Mouse (Mus musculus): Measurements from ENCODE around the gene Ephb1.

The Ephb1 gene

DNA sequence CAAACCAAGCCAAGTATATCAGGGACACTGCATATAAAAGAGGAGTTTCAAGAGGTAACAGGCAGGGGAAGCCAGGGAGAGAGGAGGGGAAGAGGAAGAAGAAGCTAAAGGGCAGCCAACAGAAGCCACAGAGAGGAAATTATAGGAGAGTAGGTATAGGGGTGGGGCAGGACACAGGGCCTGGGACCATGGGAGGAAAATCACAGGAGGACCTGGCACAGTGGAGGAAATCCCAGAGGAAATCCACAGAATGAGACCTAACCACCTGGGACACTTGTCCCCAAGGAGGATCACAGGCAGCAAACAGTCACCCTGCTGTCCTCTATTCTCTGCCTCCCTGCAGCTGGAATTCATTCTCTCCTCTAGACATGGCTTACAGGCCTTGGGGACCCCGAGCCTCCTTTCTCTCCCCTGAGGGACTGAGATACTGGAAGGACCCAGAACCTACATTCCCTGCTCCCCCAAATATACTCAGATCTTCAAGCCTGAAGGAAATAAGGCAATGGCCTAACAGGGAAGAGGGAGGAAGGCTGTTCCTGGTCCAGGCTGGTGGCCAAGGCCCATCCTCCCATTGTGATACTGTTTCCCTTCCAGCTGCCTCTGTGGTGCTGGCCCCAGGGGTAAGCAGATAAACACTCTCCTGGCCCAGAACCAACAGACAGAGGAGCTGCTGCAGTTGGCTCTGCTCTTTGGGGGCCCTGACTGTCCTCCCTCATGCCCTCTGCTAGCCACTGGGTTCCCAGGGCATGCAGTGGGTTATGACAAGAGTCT, 47.7 kb downstream of the Ephb1 start:
- no peak for DNase-seq (ENCODE audit: low spot score in 2 of 2)

DNA sequence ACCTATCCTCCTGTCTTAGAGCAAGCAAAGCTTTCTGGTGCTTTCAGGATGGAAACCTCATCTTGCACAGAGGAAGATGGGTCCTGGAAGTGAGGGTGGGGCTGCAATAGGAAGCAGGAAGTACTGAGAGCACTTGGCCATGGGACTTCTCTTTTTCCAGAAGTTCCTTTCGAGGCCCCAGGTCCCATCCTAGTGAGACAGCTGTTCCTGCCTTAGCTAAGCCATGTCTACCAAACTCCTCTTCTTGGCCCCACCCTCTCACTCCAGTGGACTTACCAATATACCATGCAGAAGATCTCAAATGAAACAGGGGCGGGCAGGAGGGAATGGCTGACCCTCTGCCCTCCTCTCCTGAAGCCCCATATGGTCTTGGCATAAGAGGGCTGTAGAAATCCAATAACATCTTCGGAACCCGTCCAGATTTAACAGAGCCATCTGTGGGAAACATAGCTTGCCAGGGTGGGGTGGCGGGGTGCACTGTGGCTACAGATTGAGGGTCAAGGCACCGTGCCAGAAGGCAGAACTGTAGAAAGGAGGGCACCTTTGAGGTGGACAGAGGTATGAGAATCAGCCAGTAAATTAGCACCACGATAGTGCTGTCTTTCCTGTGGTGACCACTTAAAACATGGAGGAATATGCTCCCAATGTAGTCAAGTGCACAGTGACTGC, 48.9 kb downstream of the Ephb1 start:
- DNase-seq (ENCODE audit: low spot score in 2 of 2) = no peak

DNA sequence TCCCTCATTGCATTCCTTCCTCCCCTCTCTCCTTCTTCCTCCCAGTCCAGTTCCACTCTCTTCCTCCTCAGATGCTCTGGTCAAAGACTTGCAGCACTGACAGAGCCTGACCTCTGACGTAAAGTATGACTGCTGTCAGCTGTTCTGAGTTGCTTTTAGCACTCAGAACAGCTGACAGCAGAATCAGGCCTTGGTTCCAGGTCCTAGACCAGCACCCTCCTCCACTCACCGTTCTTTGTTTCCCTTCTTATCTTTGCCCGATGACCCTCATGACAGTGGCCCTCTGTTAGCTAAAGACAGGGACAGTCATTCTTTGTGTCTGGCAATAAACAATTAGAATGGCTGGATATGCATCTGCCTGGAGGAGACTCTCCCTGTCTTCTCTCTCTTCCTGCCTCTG, 49.7 kb downstream of the Ephb1 start:
- no peak for DNase-seq (ENCODE audit: low spot score in 2 of 2)

DNA sequence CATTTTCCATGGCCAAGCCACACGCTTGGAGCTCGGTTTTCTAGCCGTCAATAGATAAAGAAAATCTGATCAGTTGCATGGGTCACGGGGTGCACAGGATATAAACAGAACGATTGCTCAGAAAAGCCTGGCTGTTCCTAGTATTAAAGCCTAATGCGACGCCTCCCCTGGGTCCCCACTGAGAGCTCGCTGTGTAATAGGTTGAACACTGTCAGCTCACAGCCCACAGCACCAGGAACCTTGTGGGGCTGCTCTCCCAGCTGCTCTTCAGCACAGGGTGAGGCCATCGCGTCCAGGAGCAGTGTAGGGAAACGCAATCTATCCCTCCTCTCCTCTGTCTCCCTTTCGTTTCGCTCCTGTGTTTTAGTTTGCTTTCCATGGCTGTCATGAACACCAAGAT, 50.6 kb downstream of the Ephb1 start:
- DNase-seq (ENCODE audit: low spot score in 2 of 2) = no peak

DNA sequence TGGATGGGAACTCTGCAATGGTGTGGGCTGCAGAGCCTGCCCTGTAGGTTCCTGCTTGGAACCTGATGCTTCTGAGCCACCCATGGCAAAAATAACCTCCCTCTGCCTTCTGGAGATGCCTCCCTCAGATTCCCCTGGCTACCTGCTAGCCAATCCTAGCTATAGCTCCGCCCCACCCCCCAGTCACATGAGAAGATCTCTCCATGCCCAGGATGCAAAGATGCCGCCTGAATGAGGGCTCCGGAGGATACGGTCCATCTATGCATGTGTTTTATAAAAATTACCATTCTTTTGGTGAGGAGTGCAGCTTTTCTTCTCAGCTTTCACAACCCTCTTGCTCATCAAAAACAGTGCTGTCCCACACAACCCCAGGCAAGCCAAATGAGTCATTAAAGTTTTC, 53.5 kb downstream of the Ephb1 start:
- DNase-seq (ENCODE audit: low spot score in 2 of 2) = no peak

DNA sequence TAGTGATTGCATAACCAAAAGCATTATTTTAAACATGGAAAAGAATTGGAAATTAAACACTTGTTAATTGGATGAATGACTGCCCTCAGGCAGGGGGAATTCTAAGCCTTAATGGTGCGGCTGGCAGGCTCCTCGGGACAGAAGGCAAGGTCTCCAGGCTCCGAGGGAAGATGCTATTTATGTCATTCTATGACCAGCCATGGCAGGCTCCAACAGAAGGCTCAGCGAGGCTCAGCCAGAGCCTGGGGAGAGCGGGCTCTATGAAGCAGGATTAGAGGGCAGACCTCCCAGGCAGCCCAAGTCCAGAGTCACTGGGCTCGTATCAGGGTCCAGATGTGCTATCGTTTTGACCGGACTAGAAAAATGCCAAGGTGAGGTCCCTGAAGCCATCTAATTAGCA, 55.8 kb downstream of the Ephb1 start:
- DNase-seq (ENCODE audit: low spot score in 2 of 2) = no peak

DNA sequence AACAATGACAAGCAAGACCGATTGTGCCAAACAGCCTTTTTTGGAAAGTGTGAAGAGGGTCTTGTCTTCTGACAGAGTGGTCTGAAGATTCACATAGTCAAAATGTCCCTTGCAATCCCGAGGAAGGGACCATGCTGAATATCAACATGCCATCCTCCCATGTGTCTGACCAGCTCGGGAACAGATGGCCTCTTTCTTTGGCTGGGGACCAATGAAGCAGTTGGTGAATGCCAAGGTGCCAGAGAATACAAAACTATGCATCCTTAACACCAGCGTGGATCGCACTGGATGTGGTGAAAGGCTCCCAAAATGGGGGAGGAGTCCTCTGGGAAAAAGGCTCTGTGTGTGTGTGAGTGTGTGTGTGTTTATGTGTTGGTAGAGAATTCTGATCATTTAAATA, 56.5 kb downstream of the Ephb1 start:
- DNase-seq (ENCODE audit: low spot score in 2 of 2) = no peak

DNA sequence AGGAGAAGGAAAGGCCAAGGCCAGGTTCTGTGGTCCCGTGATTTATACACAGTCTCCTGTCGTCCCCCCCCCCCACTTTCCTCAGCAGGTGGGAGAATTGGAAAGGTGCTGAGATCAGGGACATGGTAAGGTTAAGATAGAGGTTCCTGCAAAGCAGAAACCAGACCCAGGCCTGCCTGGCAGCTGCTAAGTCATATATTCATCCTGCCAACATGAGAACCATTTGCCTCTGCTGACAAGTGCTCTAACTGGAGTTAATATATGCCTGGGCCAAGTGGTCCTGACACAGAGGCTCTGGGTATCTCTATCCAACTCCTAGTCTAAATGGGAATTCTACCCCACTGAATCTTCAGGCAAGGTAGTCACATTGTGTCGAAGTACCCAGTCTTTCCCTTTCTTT, 57.3 kb downstream of the Ephb1 start:
- no peak for DNase-seq (ENCODE audit: low spot score in 2 of 2)

DNA sequence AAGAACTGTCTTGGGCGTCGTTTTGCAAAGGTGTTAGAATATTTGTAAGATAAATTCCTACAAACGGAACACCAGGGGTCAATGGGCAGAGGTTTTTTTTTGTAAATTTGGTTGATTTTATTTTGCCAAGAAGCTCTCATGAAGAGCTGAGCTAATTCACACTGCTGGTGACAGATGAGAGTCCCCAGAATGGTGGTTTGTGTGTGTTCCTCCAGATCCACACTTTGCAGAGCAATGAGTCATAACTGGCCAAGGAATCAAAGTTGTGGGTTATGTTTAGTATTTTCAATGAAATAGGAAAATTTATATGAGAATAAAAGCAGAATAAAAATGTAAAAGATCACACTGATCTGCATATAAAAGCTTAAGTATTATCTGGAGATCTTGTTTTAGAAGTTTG, 60.9 kb downstream of the Ephb1 start:
- DNase-seq (ENCODE audit: low spot score in 2 of 2) = no peak

DNA sequence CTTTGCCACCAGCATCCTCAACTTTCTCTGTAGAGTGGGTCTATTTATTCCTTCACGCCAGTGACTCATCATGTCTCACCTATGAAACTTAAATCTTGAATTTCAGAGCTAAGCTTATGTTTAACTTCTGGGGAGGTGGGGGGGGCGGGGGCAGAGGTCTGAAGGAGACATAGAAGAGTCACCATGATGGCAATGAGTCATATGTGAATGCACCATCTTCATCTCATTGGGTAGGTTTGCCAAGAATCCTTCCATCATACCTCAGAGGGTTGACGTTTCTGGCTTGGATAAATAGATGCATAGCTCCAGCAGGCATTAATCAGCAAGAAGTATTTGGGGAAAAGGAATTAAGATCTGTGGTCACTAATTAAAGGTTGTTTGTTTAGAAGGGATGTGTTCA, 63.3 kb downstream of the Ephb1 start:
- no peak for DNase-seq (ENCODE audit: low spot score in 2 of 2)

DNA sequence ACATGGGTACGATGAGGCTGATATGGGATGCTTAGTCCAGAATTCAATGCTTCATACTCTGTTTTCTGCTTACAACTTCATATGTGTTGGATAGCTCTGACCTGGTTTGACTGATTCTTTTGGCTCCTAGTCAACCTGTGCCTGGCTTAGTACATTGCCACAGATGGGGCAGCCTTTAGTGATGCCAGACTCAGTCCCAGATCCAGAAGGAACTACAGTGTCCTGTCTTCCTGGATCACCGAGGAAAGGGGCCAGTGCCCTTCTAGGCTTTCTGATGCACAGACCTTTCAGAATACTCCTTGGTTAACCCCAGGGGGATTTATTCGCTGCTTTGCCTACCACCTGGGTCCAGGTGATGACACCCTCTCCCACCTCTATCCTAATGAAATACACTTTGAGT, 66.1 kb downstream of the Ephb1 start:
- no peak for DNase-seq (ENCODE audit: low spot score in 2 of 2)

DNA sequence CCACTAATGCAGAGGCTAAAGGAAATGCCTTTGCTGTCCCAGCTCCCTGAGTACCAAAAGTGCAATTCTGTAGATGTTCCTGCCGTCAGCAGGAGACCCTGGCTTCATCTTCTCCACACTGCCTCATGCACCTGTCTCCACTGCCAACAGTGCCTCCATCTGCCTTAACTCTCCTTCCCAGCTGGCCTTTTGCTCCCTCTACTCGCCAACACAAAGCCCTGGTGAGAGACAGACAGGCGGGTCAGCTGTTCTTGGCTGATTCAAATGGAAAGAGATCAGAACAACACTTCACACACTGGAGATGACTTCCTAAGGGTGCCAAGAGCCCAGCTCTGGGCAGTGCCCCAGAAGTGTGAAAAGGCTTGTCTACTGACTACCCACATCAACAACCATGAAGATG, 78.6 kb downstream of the Ephb1 start:
- DNase-seq (ENCODE audit: low spot score in 2 of 2) = no peak

DNA sequence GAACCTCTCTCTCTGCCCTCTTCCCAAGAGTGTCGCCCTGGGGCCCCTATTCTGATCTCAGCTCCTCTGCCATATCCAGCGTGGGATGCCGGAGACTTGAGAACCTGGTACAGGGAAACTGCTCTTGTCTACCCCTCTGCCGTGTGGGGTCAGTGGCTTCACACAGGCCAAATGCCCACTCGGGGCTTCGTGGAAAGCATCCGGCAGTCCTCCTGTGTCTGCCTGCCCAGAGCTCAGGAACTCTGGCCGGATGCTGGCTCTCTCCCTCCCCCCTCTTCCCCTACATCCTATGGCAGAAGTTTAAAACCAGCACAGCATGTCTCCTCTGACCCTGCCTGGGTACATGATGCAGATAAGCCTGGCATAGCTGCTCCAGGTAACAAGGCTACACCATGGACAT, 80.5 kb downstream of the Ephb1 start:
- no peak for DNase-seq (ENCODE audit: low spot score in 2 of 2)

DNA sequence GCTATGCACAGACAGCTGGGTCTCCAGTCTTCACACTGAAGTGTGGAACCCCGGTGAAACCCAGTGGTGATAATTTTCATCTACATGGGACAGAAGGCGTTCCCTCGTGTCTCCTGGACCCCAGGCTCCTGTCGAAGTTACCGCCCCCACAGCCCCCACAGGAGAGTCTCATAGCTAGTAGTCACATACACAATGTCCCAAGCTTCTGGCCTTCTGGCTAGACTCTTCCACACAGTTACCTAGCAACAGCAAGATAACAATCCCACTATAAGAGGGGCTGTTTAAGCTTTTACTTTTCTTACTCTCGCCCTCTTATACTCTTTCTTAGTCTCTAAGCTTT, 81.1 kb downstream of the Ephb1 start:
- DNase-seq (ENCODE audit: low spot score in 2 of 2) = no peak

DNA sequence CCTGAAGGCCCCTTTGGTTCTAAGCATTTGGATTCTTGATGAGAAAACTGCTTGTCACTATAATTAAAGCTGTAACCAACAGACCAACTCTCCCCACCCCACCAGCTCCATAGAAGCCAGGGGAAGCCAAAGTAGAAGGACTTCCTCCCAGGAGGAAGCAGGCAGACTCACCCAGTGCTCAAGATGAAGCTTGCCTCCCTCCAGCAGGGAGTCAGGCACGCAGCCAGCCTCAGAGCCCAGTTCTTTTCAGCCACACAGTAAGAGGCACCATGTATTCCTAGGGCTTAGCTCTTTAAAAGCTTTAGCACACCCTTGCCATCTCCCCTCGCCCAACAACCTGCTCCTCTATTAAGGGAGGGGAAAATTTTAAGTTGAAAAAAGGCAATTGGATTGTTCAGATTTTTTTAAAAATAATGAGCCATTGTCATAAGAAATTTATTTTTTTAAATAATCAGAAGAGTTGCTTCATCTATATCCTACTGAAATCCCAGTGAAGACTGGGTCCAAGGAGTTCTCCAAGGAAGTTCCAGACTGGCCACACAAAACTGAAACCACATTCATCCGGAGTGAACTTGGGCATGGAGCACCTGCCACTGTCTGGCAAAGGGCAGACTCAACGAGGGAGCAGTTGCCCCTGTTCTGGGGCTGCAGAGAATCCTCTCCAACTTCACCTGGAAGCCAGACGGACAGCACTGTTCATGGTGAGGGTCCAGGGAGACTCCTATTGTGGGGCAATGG, 81.6 kb downstream of the Ephb1 start:
- DNase-seq (ENCODE audit: low spot score in 2 of 2) = no peak

DNA sequence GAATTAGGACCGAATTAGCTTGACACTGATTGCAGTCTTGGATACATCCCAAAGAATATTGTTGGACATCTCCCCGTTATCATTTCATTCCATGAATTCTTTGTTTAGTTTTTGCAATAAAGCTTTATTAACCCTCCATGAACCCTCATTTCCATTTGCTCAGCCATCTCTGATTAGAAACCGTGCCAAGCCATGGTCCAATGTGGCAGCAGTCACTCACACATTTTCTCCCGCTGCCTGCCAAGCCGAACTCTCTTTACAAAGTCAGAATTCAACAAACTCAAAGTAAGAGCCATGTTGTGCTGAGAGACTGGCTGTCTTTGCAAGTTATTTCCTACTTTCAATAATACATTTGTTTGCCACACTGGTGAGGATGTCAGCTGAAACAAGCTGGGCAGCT, 84.0 kb downstream of the Ephb1 start:
- no peak for DNase-seq (ENCODE audit: low spot score in 2 of 2)

DNA sequence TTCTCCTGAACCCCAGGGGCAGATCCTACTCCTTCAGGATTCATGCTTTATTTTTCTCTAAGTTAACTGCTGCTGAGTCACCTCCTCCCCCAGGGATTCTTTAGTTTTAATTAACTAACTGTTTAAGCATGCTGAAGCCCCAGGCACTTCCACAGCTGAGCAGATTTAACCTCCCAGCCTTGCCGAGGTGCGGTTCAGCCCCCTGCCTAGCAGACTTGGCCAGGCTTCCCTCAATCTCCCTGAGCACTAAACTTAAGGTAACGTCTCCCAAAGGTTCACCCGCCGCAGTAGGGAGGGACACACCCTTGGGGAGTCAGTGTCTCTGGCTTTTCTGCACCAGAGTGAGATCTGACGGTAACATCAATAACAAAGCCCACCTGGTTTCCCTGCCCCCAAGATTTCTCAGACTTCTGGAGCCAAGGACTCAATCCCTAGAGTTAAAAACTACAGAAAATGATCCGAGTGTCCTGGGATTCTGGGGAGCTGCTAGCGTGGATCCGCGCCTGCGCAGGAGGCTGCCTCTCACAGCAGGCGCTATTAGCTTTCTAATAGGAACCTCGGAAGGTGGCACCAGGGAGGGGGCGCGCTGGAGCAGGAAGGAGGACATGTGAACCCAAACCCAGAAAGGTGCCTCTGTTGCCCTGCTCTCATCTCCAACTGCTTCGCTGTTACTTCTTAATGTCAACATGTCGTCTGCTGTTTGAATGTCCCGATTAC, 87.0 kb downstream of the Ephb1 start:
- peak in 1 of 2 experiments; percentile 14 for DNase-seq (ENCODE audit: low spot score in 2 of 2)

DNA sequence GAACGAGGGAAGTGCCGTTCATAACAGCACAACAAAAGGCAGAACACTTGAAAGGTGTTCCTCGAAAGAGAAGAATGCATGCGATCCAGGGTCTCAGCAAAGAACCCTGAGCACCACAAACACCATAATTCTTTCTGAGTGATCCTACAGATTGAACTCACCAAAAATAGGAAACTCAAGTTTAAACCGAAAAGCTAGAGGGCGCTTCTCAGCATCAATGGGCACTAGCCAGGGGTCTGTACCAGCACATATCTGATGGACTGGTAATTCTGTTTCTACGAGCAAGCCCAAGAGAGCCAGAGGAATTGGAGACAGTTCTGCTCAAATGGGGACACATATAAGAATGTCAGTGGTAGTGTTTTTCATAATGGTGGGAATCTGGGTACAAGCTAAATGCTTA, 90.7 kb downstream of the Ephb1 start:
- DNase-seq (ENCODE audit: low spot score in 2 of 2) = no peak

DNA sequence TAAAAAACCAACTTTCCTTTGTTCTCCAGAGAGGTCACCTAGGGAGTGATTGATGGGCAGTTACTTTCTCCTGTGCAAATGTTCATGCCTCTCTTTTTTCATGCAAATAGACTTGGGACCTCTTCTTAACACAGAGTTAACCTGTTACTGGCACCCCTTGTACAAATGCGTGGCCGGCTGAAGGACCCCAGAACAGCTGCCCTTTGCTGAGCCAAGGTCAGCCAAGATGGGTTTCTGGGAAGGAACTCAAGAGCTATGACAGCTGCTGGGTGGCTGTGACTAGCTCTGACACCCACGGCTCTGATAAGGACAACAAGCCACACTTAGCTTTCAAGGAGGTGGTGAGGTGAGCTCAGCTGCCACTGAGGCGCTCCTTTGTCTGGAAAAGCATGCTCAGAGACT, 92.4 kb downstream of the Ephb1 start:
- DNase-seq (ENCODE audit: low spot score in 2 of 2) = no peak

DNA sequence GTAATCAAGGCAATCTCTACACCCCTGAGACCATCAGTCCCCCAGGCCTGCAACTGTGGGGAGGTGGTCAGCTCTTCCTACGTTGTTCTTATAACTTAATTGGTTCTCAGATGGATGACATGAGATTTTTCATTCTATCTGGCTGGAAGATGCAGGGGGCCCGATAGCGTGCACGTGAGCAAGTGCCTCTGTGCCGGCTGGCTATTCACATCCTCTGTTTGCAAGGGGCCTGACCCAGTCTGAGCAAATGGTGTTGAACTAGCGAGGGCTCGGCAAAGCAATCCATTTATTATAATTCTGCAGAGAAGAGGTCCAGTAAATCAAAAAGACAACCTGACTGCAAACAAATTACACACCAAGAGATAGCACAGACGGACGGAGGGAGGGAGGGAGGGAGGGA, 93.0 kb downstream of the Ephb1 start:
- DNase-seq (ENCODE audit: low spot score in 2 of 2) = no peak

DNA sequence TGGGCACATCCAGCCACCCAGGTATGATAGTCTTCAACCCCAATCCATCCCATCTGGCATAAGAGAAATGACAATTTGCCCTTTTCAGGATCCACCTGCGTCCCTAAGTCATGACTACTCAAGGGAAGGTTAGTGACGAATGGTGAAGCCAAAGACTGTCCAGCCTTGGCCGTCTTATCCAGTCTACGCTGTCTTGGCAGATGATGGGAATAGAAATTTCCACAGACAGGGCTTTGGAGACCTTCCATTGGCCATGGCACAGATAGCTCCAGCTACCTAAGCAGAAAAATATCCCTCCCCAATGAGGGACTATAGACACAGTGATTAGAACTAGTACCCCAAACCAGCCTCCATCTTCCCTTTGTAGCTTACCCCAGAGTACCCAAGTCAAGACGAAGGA, 98.1 kb downstream of the Ephb1 start:
- DNase-seq (ENCODE audit: low spot score in 2 of 2) = no peak

DNA sequence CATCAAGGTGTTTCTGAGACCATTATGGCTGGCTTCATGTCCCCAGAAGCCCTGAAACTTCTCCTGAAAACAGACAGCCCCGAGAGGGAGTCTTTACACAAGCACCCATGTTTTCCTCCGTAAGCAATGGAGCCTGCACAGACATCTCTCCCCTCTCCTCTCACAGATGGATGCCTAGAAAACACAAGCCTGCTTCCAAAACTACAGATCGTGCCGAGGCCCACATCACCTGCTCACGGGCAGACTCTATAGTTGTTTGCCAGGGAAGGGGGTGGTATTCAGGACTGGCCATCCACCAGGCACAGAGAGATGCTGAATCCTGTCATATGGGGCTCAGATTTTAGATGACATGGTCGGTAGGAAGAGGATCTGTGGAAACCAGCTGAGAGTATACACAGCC, 98.7 kb downstream of the Ephb1 start:
- DNase-seq (ENCODE audit: low spot score in 2 of 2) = no peak

All from frontal cortex, postnatal 14 days (tissue).